ENCODE assay signal across 8 mouse cellular contexts in the genomic region with DNA sequence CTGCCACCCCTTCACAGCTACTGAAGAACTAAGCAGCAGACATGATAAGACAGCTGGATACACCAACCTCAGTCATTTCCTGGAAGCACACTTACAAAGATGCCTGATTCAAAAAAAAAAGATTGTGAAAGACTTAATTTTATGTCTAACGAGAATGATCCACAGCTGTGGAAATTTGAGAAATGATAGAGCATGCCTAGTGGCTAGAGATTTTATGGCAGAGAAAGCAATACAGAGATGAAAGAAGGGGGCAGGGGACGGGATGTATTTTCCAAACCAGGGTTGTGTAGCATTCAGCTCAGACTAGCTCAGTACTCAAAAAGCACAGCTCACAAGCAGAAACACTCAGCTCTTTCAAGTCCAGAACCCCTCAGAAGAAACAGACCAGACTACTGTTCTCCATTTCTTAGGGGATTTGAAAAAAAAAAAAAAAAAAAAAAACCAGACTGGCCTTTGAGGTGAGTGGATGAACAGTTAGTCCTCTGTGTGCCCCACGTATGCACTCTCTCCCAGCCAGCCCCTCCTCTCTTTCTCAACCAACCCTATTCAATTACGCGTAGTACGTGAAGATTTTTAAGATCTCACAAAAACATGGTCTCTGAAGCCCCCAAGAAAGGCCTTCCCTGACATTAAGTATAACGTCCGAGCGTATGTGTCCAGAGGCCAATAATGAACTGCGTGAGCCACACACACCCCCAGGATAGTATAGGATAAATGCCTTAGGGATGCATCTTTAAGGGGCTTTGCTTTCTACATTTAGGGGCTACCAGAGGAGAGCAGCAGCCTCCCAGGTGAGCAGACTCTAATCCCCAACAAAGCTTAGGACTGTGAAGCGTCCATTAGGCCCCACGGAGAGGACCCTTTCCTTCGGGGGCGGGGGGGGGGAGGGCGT. TPM values are rescaled to one million over a fixed set of nuclear protein-coding genes. Genes with fewer than 3 reads are reported as not detected.
DNase-seq lines count a peak whose midpoint lies in the region; ATAC-seq and TF ChIP-seq lines count a peak whose summit lies in the region.

No protein-coding gene starts in this region.

- H3K27me3 ChIP-seq in heart, embryonic 11.5 days (ENCODE audit: control insufficient read depth, insufficient read depth, low read length), result no peaks in the 10 kb centered on the region
- no peaks in the 10 kb centered on the region for H3K27me3 ChIP-seq in heart, embryonic 15.5 days
- peaks cover 4% of the 10 kb centered on the region; the same call in 1 of the 2 replicates for H3K27me3 ChIP-seq in liver, embryonic 15.5 days
- H3K27me3 ChIP-seq in stomach, postnatal 0 days (ENCODE audit: control insufficient read depth, insufficient read depth, low read length), result no peaks in the 10 kb centered on the region

- H3K27ac ChIP-seq in heart, embryonic 11.5 days (ENCODE audit: low read depth, low read length), result peak overlapping the region; percentile 93
- peak overlapping the region; percentile 95 for H3K27ac ChIP-seq in heart, embryonic 15.5 days
- 0 out of 2 replicates have a peak overlapping the region, but pooled peaks have one; percentile 60 for H3K27ac ChIP-seq in liver, embryonic 15.5 days (replicated peaks)
- peak overlapping the region; percentile 92 for H3K27ac ChIP-seq in stomach, postnatal 0 days (replicated peaks)

- WGBS in heart, embryonic 11.5 days (ENCODE audit: insufficient replicate concordance), result 5% methylated on average over 15 of the region's 15 CpGs
- WGBS in heart, embryonic 15.5 days, result 5% methylated on average over 15 of the region's 15 CpGs
- WGBS in liver, embryonic 15.5 days (ENCODE audit: insufficient replicate concordance), result 19% methylated on average over 15 of the region's 15 CpGs
- 2% methylated on average over 15 of the region's 15 CpGs for WGBS in stomach, postnatal 0 days

- H3K9me3 ChIP-seq in heart, embryonic 11.5 days (replicated peaks; ENCODE audit: control insufficient read depth, low read length), result no peaks in the 10 kb centered on the region
- no peaks in the 10 kb centered on the region for H3K9me3 ChIP-seq in heart, embryonic 15.5 days (replicated peaks)
- H3K9me3 ChIP-seq in liver, embryonic 15.5 days (replicated peaks), result no peaks in the 10 kb centered on the region
- no peaks in the 10 kb centered on the region for H3K9me3 ChIP-seq in stomach, postnatal 0 days (ENCODE audit: control insufficient read depth, low read length)

- no peak for DNase-seq in heart, adult 11 months
- peak; percentile 56 for DNase-seq in 416B (ENCODE audit: low read depth)
- peak; percentile 63 for DNase-seq in brain, adult 2 months (ENCODE audit: low read depth, low spot score)
- DNase-seq in stomach, postnatal 0 days (ENCODE audit: low spot score), result no peak
- DNase-seq in gastrocnemius, postnatal 25 days, result no peak

- TF ChIP-seq CTCF in stomach, postnatal 0 days (IDR thresholded peaks at IDR 0.05; ENCODE audit: low read depth), result 0 out of 2 replicates have a peak, but pooled peaks have one; percentile 19

- no peak for TF ChIP-seq EP300 in stomach, postnatal 0 days (optimal IDR thresholded peaks at IDR 0.05)

- H3K4me3 ChIP-seq in heart, embryonic 11.5 days (ENCODE audit: low read depth, low read length), result peak overlapping the region; percentile 71
- peak overlapping the region; percentile 93 for H3K4me3 ChIP-seq in heart, embryonic 15.5 days
- H3K4me3 ChIP-seq in liver, embryonic 15.5 days (replicated peaks), result peak overlapping the region; percentile 74
- peak overlapping the region; percentile 87 for H3K4me3 ChIP-seq in stomach, postnatal 0 days (ENCODE audit: low read depth, low read length)

- H3K9ac ChIP-seq in heart, embryonic 11.5 days (ENCODE audit: low read depth, low read length), result peak overlapping the region; percentile 80
- peak overlapping the region; percentile 93 for H3K9ac ChIP-seq in heart, embryonic 15.5 days
- peak overlapping the region; percentile 66 for H3K9ac ChIP-seq in liver, embryonic 15.5 days
- H3K9ac ChIP-seq in stomach, postnatal 0 days (ENCODE audit: low read length), result peak overlapping the region; percentile 87

- H3K36me3 ChIP-seq in heart, embryonic 11.5 days (ENCODE audit: control insufficient read depth, insufficient read depth, low read length), result no peaks in the 10 kb centered on the region
- no peaks in the 10 kb centered on the region for H3K36me3 ChIP-seq in heart, embryonic 15.5 days
- H3K36me3 ChIP-seq in liver, embryonic 15.5 days (replicated peaks), result no peaks in the 10 kb centered on the region
- H3K36me3 ChIP-seq in stomach, postnatal 0 days (ENCODE audit: control insufficient read depth, insufficient read depth, low read length), result no peaks in the 10 kb centered on the region

- ATAC-seq in heart, embryonic 11.5 days (replicated peaks; ENCODE audit: insufficient number of reproducible peaks, low FRiP score, low TSS enrichment), result no peak
- ATAC-seq in heart, embryonic 15.5 days (replicated peaks; ENCODE audit: insufficient number of reproducible peaks, insufficient read depth, low FRiP score, low read depth), result no peak
- no peak for ATAC-seq in liver, embryonic 15.5 days (ENCODE audit: insufficient read depth)
- no peak for ATAC-seq in stomach, postnatal 0 days (ENCODE audit: low FRiP score, low TSS enrichment)

- H3K4me1 ChIP-seq in heart, embryonic 11.5 days (ENCODE audit: control insufficient read depth, insufficient read depth, low read length), result peaks cover 24% of the 10 kb centered on the region
- H3K4me1 ChIP-seq in heart, embryonic 15.5 days (replicated peaks), result peaks cover 14% of the 10 kb centered on the region; the same call in 1 of the 2 replicates
- peaks cover 24% of the 10 kb centered on the region for H3K4me1 ChIP-seq in liver, embryonic 15.5 days (replicated peaks)
- no peaks in the 10 kb centered on the region for H3K4me1 ChIP-seq in stomach, postnatal 0 days (replicated peaks; ENCODE audit: control insufficient read depth, insufficient read depth)

- H3K4me2 ChIP-seq in heart, embryonic 11.5 days, result peak overlapping the region; percentile 81
- peak overlapping the region; percentile 75 for H3K4me2 ChIP-seq in heart, embryonic 15.5 days
- H3K4me2 ChIP-seq in liver, embryonic 15.5 days, result peak overlapping the region; percentile 95
- peak overlapping the region; percentile 74 for H3K4me2 ChIP-seq in stomach, postnatal 0 days (replicated peaks; ENCODE audit: low read depth)

RNA-seq across cellular contexts. Expression of a gene that starts 1.0 kb away (rescaled TPM):
- 91.0 and 94.9 TPM in 2 replicates for polyA plus RNA-seq in heart, embryonic 11.5 days (2014; fragmentation: Nextera tagmentation; extraction: Ambion mirVana)
- polyA plus RNA-seq in heart, embryonic 15.5 days (2015; fragmentation: Nextera tagmentation; extraction: Ambion mirVana), result 60.2 and 70.3 TPM in 2 replicates
- polyA plus RNA-seq in liver, embryonic 15.5 days (2015; fragmentation: Nextera tagmentation; extraction: Ambion mirVana), result 18.5 and 22.2 TPM in 2 replicates
- polyA plus RNA-seq in stomach, postnatal 0 days (2015; fragmentation: Nextera tagmentation; extraction: Ambion mirVana), result 281 and 313 TPM in 2 replicates
- total RNA-seq in gastrocnemius, postnatal 25 days (2021), result 10 to 100 TPM in 1 of 2 experiments, 1 to 10 TPM in 1; 9.4 to 14.8 TPM

RNA-seq across cellular contexts. Expression of a gene that starts 43.4 kb away (rescaled TPM):
- 55.2 and 56.2 TPM in 2 replicates for polyA plus RNA-seq in heart, embryonic 11.5 days (2014; fragmentation: Nextera tagmentation; extraction: Ambion mirVana)
- polyA plus RNA-seq in heart, embryonic 15.5 days (2015; fragmentation: Nextera tagmentation; extraction: Ambion mirVana), result 54.4 and 55.3 TPM in 2 replicates
- polyA plus RNA-seq in liver, embryonic 15.5 days (2015; fragmentation: Nextera tagmentation; extraction: Ambion mirVana), result 34.4 TPM in 2 replicates
- 43.4 and 46.0 TPM in 2 replicates for polyA plus RNA-seq in stomach, postnatal 0 days (2015; fragmentation: Nextera tagmentation; extraction: Ambion mirVana)
- 10 to 100 TPM; 37.2 to 42.7 TPM for total RNA-seq in gastrocnemius, postnatal 25 days (2021)

RNA-seq across cellular contexts. Expression of a gene that starts 43.5 kb away (rescaled TPM):
- 708 and 716 TPM in 2 replicates for polyA plus RNA-seq in heart, embryonic 11.5 days (2014; fragmentation: Nextera tagmentation; extraction: Ambion mirVana)
- 539 and 574 TPM in 2 replicates for polyA plus RNA-seq in heart, embryonic 15.5 days (2015; fragmentation: Nextera tagmentation; extraction: Ambion mirVana)
- 510 and 530 TPM in 2 replicates for polyA plus RNA-seq in liver, embryonic 15.5 days (2015; fragmentation: Nextera tagmentation; extraction: Ambion mirVana)
- polyA plus RNA-seq in stomach, postnatal 0 days (2015; fragmentation: Nextera tagmentation; extraction: Ambion mirVana), result 917 and 919 TPM in 2 replicates
- 100 to 1,000 TPM; 487 to 495 TPM for total RNA-seq in gastrocnemius, postnatal 25 days (2021)

RNA-seq across cellular contexts. Expression of a gene that starts 57.9 kb away (rescaled TPM):
- not detected in 2 replicates for polyA plus RNA-seq in heart, embryonic 11.5 days (2014; fragmentation: Nextera tagmentation; extraction: Ambion mirVana)
- polyA plus RNA-seq in heart, embryonic 15.5 days (2015; fragmentation: Nextera tagmentation; extraction: Ambion mirVana), result 0.92 and 1.1 TPM in 2 replicates
- polyA plus RNA-seq in liver, embryonic 15.5 days (2015; fragmentation: Nextera tagmentation; extraction: Ambion mirVana), result not detected in 2 replicates
- not detected in 2 replicates for polyA plus RNA-seq in stomach, postnatal 0 days (2015; fragmentation: Nextera tagmentation; extraction: Ambion mirVana)
- total RNA-seq in gastrocnemius, postnatal 25 days (2021), result 1 to 10 TPM in 1 of 2 experiments, not detected in 1; 2.6 TPM

Comparison
In these comparisons a context has a peak if more than half of its experiments do, and no peak if none do; other contexts are left out.
1. DNase-seq: peak in 416B (single experiment) and brain, adult 2 months (single experiment); none in heart, adult 11 months (single experiment), stomach, postnatal 0 days (single experiment) and gastrocnemius, postnatal 25 days (single experiment).
2. Peak in every context shown above with its lines, with median percentiles within 50 percentile points of each other: H3K27ac ChIP-seq, H3K4me2 ChIP-seq, H3K4me3 ChIP-seq and H3K9ac ChIP-seq.